Mouse (Mus musculus): ENCODE results near the gene Ttc27.

DNA sequence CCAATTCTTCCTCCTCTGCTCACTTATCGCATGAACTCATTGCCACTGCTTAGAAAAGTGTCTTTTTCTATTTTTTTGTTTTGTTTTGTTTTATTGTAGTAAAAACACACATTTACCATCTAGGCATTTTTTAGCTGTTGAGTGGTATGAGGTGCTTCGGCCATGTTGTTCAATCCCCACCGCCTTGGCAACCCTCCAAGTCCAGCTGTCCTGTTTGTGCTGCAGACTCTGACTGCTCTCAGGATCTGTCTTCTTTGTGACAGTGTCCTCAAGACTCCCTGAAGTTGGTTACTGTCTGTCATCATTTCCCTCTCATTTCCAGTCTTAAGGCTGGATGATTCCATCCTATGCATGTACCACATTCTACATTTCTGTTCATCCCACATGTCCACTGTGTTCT, 132.7 kb downstream of the Ttc27 start:
- no peak for TF ChIP-seq CTCF (conservative IDR thresholded peaks at IDR 0.05; ENCODE audit: low read length)
- TF ChIP-seq POU5F1 (IDR thresholded peaks at IDR 0.05; ENCODE audit: borderline replicate concordance, low read length): no peak

Data from E14TG2a.4 (cell line).